Mouse (Mus musculus): ENCODE results near the gene Clk2. TPM values are rescaled to one million over a fixed set of nuclear protein-coding genes. Genes with fewer than 3 reads are reported as not detected.

The Clk2 gene
- total RNA-seq (2017), result 73.3 and 87.2 TPM in 2 replicates

DNA sequence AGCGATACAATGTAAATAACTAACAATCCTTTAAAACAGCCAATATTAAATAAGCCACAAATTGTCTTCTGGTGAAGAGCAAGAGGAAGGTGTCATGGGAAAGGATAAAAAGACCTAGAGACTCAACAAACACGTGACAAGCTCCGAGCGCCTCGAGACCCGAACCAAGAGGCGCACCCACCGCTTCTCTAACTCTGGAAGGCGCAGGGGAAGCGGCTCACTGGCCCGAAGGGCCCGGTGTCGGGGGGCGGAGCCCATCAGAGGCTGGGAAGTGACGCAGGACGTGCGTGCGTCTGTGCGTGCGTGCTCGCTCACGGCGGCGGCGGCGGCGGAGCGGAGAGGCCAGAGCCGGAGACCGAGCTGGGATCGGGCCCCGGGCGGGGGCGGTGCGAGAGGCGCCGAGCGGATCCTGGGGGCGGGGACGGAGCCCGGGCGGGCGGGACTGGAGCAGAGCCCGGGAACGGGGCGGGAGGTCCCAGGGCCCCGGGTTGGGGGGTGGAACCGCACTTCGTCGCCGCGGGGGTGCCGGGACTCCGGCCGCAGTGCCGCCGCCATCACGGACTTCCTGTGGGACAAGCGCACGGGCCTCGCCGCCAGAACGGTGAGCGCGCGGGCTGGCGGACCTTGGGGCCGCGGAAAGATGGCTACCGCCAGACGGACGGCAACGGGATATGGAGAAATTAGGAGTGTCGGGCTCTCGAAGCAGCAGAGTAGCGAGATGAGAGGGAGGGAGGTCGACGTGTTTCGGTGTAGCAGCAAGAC lies at the start of gene Clk2:
TSS of gene Clk2 (plus strand) at position 290 of the 762 bp plus-strand sequence.
- ATAC-seq (replicated peaks in 1 of 2; ENCODE audit: insufficient read depth in 1 of 2, low FRiP score in 2 of 2, low TSS enrichment in 1 of 2, low read depth in 1 of 2, poor library complexity in 2 of 2, severe bottlenecking in 2 of 2), result peak; percentile 94 to 97

DNA sequence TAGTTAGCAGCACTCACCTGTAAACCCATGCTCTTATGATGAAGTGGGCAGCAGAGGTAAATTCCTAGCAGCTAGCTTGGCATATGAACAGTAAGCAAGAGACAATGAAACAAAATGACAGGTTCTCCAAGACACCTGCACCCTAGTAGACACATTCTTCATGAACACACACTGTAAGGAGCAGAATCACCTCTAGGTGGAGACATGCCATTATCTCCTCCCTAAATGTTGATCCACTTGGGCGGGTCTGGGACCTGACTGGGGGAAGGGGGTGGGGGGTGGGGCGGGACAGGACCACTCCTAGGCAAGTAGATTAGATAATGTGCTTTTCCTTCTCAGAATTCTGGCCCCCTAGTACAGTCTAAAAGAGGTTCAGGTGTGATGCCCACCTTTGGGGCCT lies 49.1 kb upstream of the Clk2 start:
- ATAC-seq (replicated peaks in 1 of 2; ENCODE audit: insufficient read depth in 1 of 2, low FRiP score in 2 of 2, low TSS enrichment in 1 of 2, low read depth in 1 of 2, poor library complexity in 2 of 2, severe bottlenecking in 2 of 2), result peak in 1 of 2 experiments; percentile 56; a peak in 1 of 4 replicates

GRCm38 (mm10) chr3:89123313-89123712 lies 41.3 kb upstream of the Clk2 start:
- no peak for ATAC-seq (replicated peaks in 1 of 2; ENCODE audit: insufficient read depth in 1 of 2, low FRiP score in 2 of 2, low TSS enrichment in 1 of 2, low read depth in 1 of 2, poor library complexity in 2 of 2, severe bottlenecking in 2 of 2)

DNA sequence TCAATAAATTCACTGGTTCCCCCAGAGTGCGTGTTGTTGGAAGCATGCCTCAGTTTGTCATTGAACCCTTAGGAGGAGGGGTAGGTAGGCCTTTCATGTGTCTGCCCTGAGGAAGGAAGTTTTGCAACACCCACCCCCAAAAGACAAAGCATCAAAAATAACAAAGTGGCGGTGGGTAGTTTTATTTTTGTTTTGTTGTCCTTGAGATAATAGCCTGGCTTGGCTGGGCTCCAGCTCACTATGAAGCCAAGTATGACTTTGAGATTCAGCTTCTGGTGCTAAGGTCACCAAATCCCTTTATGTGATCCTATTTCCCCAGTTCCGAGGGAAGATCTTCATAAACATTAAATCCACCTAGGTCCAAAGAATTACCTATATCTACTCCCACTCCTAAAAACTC lies 40.4 kb upstream of the Clk2 start:
- no peak for ATAC-seq (replicated peaks in 1 of 2; ENCODE audit: insufficient read depth in 1 of 2, low FRiP score in 2 of 2, low TSS enrichment in 1 of 2, low read depth in 1 of 2, poor library complexity in 2 of 2, severe bottlenecking in 2 of 2)

GRCm38 (mm10) chr3:89125981-89126380 lies 38.6 kb upstream of the Clk2 start:
- ATAC-seq (replicated peaks in 1 of 2; ENCODE audit: insufficient read depth in 1 of 2, low FRiP score in 2 of 2, low TSS enrichment in 1 of 2, low read depth in 1 of 2, poor library complexity in 2 of 2, severe bottlenecking in 2 of 2), result no peak

- ATAC-seq (replicated peaks in 1 of 2; ENCODE audit: insufficient read depth in 1 of 2, low FRiP score in 2 of 2, low TSS enrichment in 1 of 2, low read depth in 1 of 2, poor library complexity in 2 of 2, severe bottlenecking in 2 of 2), result no peak
These were observed 34.7 kb upstream of the Clk2 start for GRCm38 (mm10) chr3:89129908-89130307.

GRCm38 (mm10) chr3:89131816-89132215 lies 32.8 kb upstream of the Clk2 start:
- no peak for ATAC-seq (replicated peaks in 1 of 2; ENCODE audit: insufficient read depth in 1 of 2, low FRiP score in 2 of 2, low TSS enrichment in 1 of 2, low read depth in 1 of 2, poor library complexity in 2 of 2, severe bottlenecking in 2 of 2)

- ATAC-seq (replicated peaks in 1 of 2; ENCODE audit: insufficient read depth in 1 of 2, low FRiP score in 2 of 2, low TSS enrichment in 1 of 2, low read depth in 1 of 2, poor library complexity in 2 of 2, severe bottlenecking in 2 of 2), result peak; percentile 44 to 79; a peak in 3 of 4 replicates
These were observed 32.1 kb upstream of the Clk2 start for GRCm38 (mm10) chr3:89132285-89133062.

DNA sequence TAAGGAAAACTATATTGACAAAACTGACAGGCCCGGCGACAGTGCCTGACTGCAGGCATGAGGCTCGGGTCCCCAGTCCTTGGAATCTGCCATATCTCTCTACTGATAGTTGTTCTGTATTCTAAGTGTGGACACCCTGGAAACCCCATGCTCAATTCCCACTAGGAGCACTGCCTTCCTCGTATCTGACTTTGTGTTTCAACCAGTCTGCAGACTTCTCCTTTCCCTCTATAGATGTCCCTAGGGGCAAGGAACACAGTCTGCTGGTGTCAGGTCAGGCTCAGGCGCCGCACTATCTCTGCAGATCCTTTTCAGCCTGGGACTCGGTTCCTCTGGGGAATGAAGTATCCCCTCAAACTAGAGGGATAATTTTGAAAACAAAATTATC lies 31.5 kb upstream of the Clk2 start:
- ATAC-seq (replicated peaks in 1 of 2; ENCODE audit: insufficient read depth in 1 of 2, low FRiP score in 2 of 2, low TSS enrichment in 1 of 2, low read depth in 1 of 2, poor library complexity in 2 of 2, severe bottlenecking in 2 of 2), result no peak

- no peak for ATAC-seq (replicated peaks in 1 of 2; ENCODE audit: insufficient read depth in 1 of 2, low FRiP score in 2 of 2, low TSS enrichment in 1 of 2, low read depth in 1 of 2, poor library complexity in 2 of 2, severe bottlenecking in 2 of 2)
These were observed 30.8 kb upstream of the Clk2 start for GRCm38 (mm10) chr3:89133752-89134151.

DNA sequence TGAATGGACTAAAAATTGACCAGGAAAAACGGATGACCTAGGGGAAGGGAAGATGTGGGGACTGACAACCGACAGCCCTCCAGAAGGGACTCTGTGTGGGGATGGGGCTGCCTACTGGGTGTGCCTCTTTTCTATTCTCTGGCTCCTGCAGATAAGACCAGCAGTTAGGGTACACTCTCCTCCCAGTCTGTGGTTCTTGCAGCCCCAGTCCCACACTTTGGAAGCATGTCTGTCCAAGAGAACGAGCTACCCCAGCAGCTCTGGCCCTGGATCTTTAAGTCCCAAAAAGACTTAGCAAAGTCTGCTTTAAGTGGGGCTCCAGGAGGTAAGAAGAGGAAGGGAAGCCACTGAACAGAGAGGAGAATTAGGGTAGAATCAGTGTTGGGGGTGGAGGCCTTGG lies 28.6 kb upstream of the Clk2 start, which contains the start of gene Pklr:
TSS of gene Pklr (plus strand) at position 185 of the 400 bp plus-strand sequence.
- ATAC-seq (replicated peaks in 1 of 2; ENCODE audit: insufficient read depth in 1 of 2, low FRiP score in 2 of 2, low TSS enrichment in 1 of 2, low read depth in 1 of 2, poor library complexity in 2 of 2, severe bottlenecking in 2 of 2), result no peak

DNA sequence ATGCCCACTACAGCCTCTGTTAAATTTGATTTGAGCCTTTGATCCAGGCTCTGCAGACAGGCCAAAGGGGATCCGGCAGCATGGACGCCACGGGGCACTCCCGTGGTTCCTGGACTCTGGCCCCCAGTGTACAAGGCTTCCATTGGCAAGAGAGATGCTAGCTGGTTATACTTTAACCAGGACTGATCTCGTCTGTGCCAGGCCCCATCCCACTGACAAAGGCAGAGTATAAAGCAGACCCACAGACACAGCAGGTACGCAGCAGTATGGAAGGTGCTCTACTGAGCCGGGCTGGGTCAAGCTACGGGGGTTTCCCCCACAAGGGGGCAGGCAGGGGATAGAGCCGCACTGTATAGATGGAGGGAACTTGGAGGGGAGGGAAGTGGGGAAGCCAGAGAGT lies 28.2 kb upstream of the Clk2 start:
- 0 out of 4 replicates have a peak, but pooled peaks of 1 of the 2 experiments have one; percentile 37 for ATAC-seq (replicated peaks in 1 of 2; ENCODE audit: insufficient read depth in 1 of 2, low FRiP score in 2 of 2, low TSS enrichment in 1 of 2, low read depth in 1 of 2, poor library complexity in 2 of 2, severe bottlenecking in 2 of 2)

DNA sequence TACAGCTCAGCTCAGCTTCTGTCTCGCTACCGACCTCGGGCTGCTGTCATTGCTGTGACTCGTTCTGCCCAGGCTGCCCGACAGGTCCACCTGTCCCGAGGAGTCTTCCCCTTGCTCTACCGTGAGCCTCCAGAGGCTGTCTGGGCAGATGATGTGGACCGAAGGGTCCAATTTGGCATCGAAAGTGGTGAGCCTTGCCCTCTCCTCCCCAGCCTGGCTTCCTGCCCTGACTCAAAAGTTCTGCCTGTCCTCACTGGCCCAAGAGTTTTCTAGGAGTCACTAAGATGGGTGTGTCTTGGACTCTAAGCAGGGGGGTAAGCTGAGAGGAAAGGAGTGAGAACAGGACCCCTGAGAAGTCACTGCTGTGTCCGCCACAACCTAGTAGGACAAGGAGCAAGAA lies 19.8 kb upstream of the Clk2 start:
- ATAC-seq (replicated peaks in 1 of 2; ENCODE audit: insufficient read depth in 1 of 2, low FRiP score in 2 of 2, low TSS enrichment in 1 of 2, low read depth in 1 of 2, poor library complexity in 2 of 2, severe bottlenecking in 2 of 2), result no peak

GRCm38 (mm10) chr3:89145566-89145965 lies 19.0 kb upstream of the Clk2 start:
- ATAC-seq (replicated peaks in 1 of 2; ENCODE audit: insufficient read depth in 1 of 2, low FRiP score in 2 of 2, low TSS enrichment in 1 of 2, low read depth in 1 of 2, poor library complexity in 2 of 2, severe bottlenecking in 2 of 2), result no peak

DNA sequence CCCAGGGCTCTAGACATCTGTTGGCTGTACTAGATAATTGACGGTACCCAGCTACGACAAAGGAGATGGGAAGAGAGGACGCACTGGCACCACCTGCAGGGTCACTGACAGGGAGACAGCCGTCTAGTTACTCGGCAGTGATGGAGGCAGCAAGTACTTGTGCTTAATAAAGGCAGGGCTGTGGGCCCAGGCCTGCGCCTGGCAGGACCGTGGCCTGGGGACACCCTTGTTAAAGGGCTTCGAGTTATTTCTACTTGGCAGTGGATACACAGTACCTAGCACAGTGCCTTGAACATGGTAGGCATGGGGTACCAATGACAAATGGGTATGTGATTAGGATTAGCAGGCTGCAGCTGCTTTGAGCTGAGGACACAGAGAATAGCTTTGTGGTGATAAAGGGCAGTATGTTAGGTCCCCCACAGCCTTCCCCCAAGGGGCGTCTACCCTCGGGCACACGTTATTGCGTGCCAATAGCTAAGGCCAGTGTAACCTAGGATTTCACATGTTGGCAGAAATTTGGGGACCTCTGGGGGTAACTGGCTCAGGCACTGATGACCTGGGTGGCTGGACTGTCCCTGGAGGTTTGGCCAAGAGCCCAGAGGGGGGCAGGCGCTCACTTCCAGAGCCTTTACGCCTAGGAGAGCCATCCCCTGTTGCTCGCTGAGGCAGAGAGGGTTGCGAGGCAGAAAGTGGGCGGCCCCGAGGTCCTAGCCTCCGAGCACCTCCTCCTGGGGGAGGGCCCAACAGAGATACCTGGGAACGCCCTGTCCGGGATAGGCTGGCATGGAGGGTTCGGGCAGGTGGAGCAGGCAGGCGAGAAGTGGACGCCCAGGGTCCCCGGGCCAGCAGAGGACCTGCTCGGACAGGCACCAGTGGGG lies 17.3 kb upstream of the Clk2 start:
- ATAC-seq (replicated peaks in 1 of 2; ENCODE audit: insufficient read depth in 1 of 2, low FRiP score in 2 of 2, low TSS enrichment in 1 of 2, low read depth in 1 of 2, poor library complexity in 2 of 2, severe bottlenecking in 2 of 2), result 0 out of 4 replicates have a peak, but pooled peaks of 1 of the 2 experiments have one; percentile 9

DNA sequence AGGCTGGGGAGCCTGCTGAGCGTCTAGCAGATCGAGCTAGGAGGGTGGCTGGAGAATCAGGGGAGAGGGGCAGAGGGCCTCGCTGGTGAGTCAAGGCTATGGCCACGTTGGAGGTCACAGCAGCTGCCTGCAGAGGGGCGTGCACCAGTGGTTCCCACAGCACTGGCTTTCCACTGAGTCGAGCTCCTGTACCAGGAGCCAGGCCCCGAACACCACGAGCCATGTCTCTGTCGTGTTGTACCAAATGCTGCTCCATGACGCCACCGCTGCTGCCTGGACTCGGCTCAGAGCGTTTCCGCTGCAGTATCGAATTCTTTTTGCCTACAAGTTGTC lies 16.6 kb upstream of the Clk2 start:
- peak in 1 of 2 experiments; percentile 14; a peak in 1 of 4 replicates for ATAC-seq (replicated peaks in 1 of 2; ENCODE audit: insufficient read depth in 1 of 2, low FRiP score in 2 of 2, low TSS enrichment in 1 of 2, low read depth in 1 of 2, poor library complexity in 2 of 2, severe bottlenecking in 2 of 2)

DNA sequence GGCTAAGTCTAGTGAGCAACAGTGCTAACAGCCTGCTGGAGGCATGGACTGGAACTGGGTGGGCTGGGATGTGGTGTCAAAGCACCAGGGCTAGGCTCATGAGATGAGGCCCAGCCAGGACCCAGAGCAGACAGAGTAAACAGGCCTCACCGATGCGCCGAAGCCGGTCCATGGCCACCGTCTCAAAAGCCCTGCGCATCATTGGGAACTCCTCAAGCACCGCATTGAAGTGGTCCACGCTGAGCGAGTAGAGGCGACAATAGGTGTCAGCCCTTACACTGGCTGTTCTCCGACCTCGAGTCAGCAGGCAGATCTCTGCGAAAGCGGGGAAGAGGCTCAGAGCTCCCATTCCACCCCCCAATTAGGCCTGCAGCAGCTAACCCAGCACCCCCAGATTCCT lies 16.0 kb upstream of the Clk2 start:
- ATAC-seq (replicated peaks in 1 of 2; ENCODE audit: insufficient read depth in 1 of 2, low FRiP score in 2 of 2, low TSS enrichment in 1 of 2, low read depth in 1 of 2, poor library complexity in 2 of 2, severe bottlenecking in 2 of 2), result no peak
